In the genomic region with DNA sequence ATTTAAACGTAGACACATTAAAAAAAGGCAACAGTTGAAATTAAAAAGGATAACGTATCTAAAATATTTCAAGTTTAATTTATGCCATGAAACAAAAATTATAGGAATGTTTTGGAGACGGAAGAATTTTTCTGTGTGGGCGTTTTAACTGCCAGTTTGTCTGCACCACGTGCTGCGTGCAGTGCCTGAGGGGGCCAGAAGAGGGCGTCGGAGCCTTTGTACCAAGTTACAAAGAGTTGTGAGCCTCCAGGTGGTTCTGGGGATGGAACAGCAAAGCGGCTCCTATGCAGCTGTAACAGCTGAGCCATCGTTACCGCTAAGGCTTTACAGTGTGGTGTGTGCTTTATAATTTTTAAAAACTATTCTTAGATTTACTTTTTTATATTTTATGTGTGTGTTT, we compare ENCODE assay signal across 7 mouse cellular contexts. TPM values are rescaled to one million over a fixed set of nuclear protein-coding genes. Genes with fewer than 3 reads are reported as not detected.
DNase-seq lines count a peak whose midpoint lies in the region; ATAC-seq and TF ChIP-seq lines count a peak whose summit lies in the region.

No protein-coding gene starts in this region.

- intact Hi-C loops in gastrocnemius, adult 2 months (cut with DNase I) = loop anchor here (2.0 kb wide), 1 partner anchor 50 kb away; no protein-coding TSS in a partner anchor

- no peaks in the 10 kb centered on the region for H3K27me3 ChIP-seq in limb, embryonic 12.5 days
- no peaks in the 10 kb centered on the region for H3K27me3 ChIP-seq in midbrain, embryonic 14.5 days (ENCODE audit: control insufficient read depth, insufficient read depth, low read length)

- H3K27ac ChIP-seq in gastrocnemius, adult 2 months = peak overlapping the region; percentile 98
- H3K27ac ChIP-seq in limb, embryonic 12.5 days = no peak overlapping the region
- no peak overlapping the region; the same call in 1 of the 2 replicates for H3K27ac ChIP-seq in midbrain, embryonic 14.5 days (replicated peaks; ENCODE audit: low read depth, low read length)

- peak overlapping the region; percentile 91; the same call in 1 of the 2 replicates for H3K4me2 ChIP-seq in limb, embryonic 12.5 days
- H3K4me2 ChIP-seq in midbrain, embryonic 14.5 days (ENCODE audit: low read length) = peak overlapping the region; percentile 91

- ATAC-seq in limb, embryonic 12.5 days (ENCODE audit: insufficient number of reproducible peaks, insufficient read depth, low FRiP score, low TSS enrichment, low read depth) = no peak
- no peak for ATAC-seq in midbrain, embryonic 14.5 days (ENCODE audit: low FRiP score, low TSS enrichment)

- H3K36me3 ChIP-seq in limb, embryonic 12.5 days = peaks cover 4% of the 10 kb centered on the region; the same call in 1 of the 2 replicates
- H3K36me3 ChIP-seq in midbrain, embryonic 14.5 days (ENCODE audit: control insufficient read depth, insufficient read depth, low read length) = peaks cover 2% of the 10 kb centered on the region

- DNase-seq in WW6 (ENCODE audit: low read depth, low spot score) = peak; percentile 71
- peak; percentile 80 to 93 for DNase-seq in cerebellum, postnatal 14 days
- peak; percentile 63 for DNase-seq in gastrocnemius, adult 2 months
- DNase-seq in kidney, adult 11 months = peak; percentile 69
- DNase-seq in midbrain, embryonic 14.5 days = peak; percentile 83
- peak; percentile 56 to 73 for DNase-seq in spleen, postnatal 14 days (ENCODE audit: low spot score in 2 of 2)

- peak; percentile 69 for TF ChIP-seq CTCF in gastrocnemius, adult 2 months (IDR thresholded peaks at IDR 0.05)

- H3K9ac ChIP-seq in limb, embryonic 12.5 days (replicated peaks) = no peak overlapping the region
- H3K9ac ChIP-seq in midbrain, embryonic 14.5 days (replicated peaks; ENCODE audit: low read length) = no peak overlapping the region

- peak overlapping the region; percentile 80 for H3K4me3 ChIP-seq in gastrocnemius, adult 2 months
- no peak overlapping the region for H3K4me3 ChIP-seq in limb, embryonic 12.5 days (replicated peaks)
- H3K4me3 ChIP-seq in midbrain, embryonic 14.5 days (replicated peaks; ENCODE audit: low read depth, low read length) = peak overlapping the region; percentile 98

- H3K9me3 ChIP-seq in limb, embryonic 12.5 days = no peaks in the 10 kb centered on the region
- H3K9me3 ChIP-seq in midbrain, embryonic 14.5 days (ENCODE audit: control insufficient read depth, low read length) = no peaks in the 10 kb centered on the region

- 41% methylated on average over 11 of the region's 11 CpGs for WGBS in limb, embryonic 12.5 days
- 39% methylated on average over 11 of the region's 11 CpGs for WGBS in midbrain, embryonic 14.5 days

- H3K4me1 ChIP-seq in limb, embryonic 12.5 days (replicated peaks) = peaks cover 50% of the 10 kb centered on the region
- peaks cover 34% of the 10 kb centered on the region for H3K4me1 ChIP-seq in midbrain, embryonic 14.5 days (ENCODE audit: control insufficient read depth, insufficient read depth, low read length)

RNA-seq across cellular contexts. Expression of gene Wsb2, which starts 1.6 kb away (rescaled TPM):
- total RNA-seq in gastrocnemius, adult 2 months (2021) = 10 to 100 TPM; 88.0 to 97.7 TPM
- polyA plus RNA-seq in limb, embryonic 12.5 days (2016; fragmentation: Nextera tagmentation; extraction: Ambion mirVana) = 46.5 and 50.0 TPM in 2 replicates
- 238 and 242 TPM in 2 replicates for polyA plus RNA-seq in midbrain, embryonic 14.5 days (2014; fragmentation: Nextera tagmentation; extraction: Ambion mirVana)

RNA-seq across cellular contexts. Expression of gene Rfc5, which starts 30.1 kb away (rescaled TPM):
- 1 to 10 TPM in 1 of 2 experiments, under 1 TPM in 1; 0.84 to 1.1 TPM for total RNA-seq in gastrocnemius, adult 2 months (2021)
- 105 TPM in 2 replicates for polyA plus RNA-seq in limb, embryonic 12.5 days (2016; fragmentation: Nextera tagmentation; extraction: Ambion mirVana)
- polyA plus RNA-seq in midbrain, embryonic 14.5 days (2014; fragmentation: Nextera tagmentation; extraction: Ambion mirVana) = 23.0 and 30.7 TPM in 2 replicates

RNA-seq across cellular contexts. Expression of gene Vsig10, which starts 39.8 kb away (rescaled TPM):
- total RNA-seq in gastrocnemius, adult 2 months (2021) = 1 to 10 TPM; 5.2 to 5.3 TPM
- polyA plus RNA-seq in limb, embryonic 12.5 days (2016; fragmentation: Nextera tagmentation; extraction: Ambion mirVana) = 5.2 and 6.4 TPM in 2 replicates
- polyA plus RNA-seq in midbrain, embryonic 14.5 days (2014; fragmentation: Nextera tagmentation; extraction: Ambion mirVana) = 0.24 and 1.3 TPM in 2 replicates

RNA-seq across cellular contexts. Expression of gene Ksr2, which starts 55.1 kb away (rescaled TPM):
- total RNA-seq in gastrocnemius, adult 2 months (2021) = under 1 TPM; 0.03 to 0.11 TPM
- 0.04 and 0.16 TPM in 2 replicates for polyA plus RNA-seq in limb, embryonic 12.5 days (2016; fragmentation: Nextera tagmentation; extraction: Ambion mirVana)
- polyA plus RNA-seq in midbrain, embryonic 14.5 days (2014; fragmentation: Nextera tagmentation; extraction: Ambion mirVana) = 6.5 and 8.1 TPM in 2 replicates
